Mouse (Mus musculus): ENCODE measurements around the gene Zswim4.

Zswim4 gene

DNA sequence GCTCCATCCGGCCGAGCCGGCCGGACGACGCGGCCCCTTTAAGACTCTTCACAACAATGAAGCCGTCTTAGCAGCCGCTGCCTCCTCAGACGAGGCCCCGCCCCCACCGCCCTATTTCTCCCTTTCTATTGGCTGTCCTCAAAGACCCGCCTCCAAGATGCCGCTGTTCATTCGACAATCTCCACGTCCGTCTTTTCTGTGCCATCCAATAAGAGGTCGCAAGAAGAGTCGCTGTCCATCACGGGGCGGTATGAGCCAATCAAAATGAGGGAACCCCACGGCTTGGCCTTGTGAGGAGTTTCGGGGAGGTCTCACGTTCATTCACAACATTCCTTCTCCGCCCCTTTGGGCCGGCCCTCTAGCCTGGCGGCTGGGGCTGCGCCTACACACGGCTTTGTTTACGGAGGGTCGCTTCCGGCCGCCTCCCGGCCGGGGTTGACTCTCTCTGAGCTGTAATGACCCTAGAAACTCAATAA, at the start of gene Zswim4:
Gene Zswim4 (minus strand): TSS at position 58 of the 476 bp plus-strand sequence.
- peak; percentile 97 to 100 for DNase-seq

DNA sequence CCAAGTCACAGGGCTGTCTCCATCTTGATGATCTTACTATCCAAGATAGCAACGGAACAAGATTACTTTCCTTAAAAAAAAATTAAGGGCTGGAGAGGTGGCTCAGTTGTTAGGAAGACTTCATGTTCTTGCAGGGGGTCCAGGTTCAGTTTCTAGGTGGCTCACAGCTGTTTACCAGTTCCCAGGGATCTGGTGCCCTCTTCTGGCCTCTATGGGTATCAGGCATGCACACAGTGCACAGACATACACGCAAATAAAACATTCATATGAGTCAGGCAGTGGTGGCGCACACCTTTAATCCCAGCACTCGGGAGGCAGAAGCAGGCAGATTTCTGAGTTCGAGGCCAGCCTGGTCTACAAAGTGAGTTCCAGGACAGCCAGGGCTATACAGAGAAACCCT, 48.8 kb upstream of the Zswim4 start:
- DNase-seq, result peak in 1 of 2 experiments; percentile 30

DNA sequence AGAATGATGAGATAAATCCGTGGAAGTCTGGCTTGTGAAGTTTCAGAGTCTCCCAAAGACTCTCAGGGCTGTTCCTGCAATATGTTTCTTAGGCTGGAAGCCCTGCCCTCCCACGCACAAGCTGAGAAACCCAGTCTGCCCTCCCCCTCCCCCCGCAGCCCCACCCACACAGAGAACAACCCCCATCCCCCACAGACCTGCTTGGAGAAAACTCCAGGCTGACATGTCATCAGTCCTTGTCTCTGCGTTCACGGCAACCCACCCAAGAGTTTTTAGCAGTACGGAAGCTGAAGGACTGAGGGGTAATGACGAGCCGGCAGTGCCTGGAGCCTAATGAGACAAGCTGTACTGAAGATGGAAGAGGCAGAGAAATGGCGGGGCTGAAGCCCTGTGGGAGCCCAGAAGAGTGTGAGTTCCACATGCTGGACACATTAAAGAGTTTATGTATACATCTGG, 47.8 kb upstream of the Zswim4 start:
- no peak for DNase-seq

DNA sequence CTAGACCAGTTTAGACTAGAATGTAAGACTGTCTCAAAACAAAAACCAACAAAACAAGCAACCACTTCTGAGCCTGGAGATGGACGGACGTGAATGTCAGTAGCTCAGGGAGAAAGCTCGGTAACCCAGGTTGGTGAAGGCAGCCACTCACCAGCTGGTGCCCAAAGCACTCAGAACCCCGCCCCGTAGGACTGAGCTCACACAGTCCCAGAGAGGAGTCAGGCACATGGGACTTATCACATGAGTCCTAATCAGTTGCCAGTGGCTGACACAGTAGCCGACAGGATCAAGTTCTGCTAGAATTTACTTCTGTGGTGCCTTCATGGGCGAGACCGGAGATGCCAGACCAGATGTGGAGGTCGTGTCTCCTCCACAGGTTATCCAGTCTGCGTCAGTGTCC, 43.9 kb upstream of the Zswim4 start:
- DNase-seq, result no peak

DNA sequence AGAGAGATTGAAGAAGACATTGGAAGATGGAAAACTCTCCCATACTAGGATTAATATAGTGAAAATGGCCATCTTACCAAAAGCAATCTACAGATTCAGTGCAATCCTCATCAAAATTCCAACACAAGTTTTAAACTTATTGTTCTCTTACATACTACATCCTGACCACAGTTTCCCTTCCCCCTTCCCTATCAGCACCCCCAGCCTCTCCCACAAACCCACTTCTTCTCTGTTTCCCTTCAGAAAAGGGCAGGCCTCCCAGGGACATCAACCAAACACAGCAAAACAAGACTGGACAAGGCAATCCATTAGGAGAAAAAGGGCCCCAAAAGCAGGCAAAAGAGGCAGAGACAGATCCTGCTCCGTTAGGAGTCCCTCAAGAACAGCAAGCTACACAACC, 39.6 kb upstream of the Zswim4 start:
- no peak for DNase-seq

DNA sequence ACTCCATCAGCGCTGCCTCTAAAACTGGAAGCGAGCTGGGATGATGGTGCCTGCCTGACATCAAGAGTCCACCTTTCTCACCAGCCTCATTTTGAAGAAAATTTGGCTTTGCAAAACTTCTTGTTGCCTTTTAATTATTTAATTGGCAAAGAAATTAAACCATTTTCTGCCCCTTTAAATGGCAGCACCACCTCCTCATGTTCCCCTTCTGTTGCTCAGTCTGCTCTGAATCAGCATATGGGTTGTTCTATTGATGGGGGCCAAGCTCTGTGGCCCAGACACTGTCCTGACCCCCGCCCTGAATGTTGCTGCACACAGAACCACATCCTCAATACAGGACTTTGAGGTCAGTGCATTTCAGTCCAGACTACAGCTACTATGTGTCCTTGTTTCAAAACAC, 37.1 kb upstream of the Zswim4 start:
- DNase-seq, result no peak

DNA sequence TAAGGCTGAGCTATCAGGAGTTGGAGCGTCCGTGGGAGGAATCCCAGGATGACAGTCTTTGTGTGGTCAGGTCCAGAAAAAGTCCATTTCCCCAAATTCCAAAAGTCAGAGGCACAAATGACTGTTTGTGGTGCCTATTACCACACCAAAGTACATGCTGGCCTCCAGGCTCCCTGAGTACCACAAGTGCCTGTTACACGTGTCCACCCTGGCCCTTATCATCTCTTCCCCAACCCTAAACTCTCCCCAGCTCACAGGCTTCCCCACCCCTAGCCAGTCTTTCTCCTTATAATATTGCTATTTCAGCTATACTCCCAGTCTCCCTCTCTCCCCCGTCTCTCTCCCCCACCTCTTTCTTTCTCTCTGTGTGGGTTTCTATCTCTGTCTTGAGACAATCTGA, 35.4 kb upstream of the Zswim4 start:
- DNase-seq, result no peak

DNA sequence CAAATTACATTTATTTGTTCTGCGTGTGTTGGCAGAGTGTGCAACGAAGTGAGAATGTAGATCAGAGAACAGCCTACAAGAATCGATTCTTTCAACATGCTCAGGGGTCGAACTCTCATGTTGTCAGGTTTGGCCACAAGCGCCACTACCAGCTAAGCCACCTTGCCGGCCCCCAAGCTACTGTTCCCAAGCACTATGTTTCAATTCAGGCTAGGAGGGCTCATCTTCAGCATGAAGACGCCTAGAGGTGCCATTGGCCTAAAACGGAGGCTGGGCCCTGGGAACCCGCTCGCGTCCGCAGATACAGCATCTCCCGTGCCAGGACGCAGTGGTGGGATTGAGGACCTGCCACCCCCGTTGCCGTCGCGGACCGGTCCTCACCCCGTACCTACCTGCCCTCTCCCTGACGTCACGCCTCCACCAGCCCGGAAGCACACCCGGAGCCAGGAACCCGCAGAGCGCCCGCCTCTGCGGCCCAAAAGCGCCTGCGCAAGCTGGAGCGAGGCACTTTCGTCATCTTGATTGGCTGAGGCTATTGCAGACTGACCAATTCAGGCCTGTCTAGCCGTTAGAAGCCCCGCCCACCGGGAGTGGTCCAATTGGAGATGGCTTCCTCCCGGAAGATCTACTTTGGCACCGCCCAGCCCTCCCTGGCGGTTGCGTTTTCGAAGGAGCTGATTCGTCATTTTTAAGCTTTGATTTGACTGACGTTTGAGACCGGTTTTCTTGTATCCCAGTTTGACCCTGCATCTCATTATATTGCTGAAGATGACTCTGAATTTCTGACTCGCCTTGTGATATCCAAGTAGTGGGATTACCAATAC, 33.3 kb upstream of the Zswim4 start, which contains the start of gene Ccdc130:
Gene Ccdc130 (minus strand): TSS at position 431 of the 824 bp plus-strand sequence.
- peak; percentile 100 for DNase-seq

DNA sequence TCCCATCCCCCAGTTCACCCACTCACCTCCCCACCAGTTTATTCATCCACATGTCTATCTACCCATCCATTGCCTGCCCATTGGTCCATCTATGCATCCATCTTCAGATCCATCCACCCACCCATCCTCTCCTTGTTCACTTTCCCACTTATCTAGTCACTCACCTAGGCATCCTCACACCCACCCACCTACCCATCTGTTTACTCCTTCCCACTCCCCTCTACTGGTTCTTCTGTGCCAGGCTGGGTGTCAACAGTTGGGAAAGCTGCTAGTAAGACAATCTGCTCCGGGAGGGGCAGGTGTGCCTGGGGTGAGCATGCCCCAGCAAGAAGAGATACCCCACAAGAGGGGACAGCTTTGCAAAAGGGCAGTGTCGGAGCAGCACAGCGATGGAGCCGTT, 24.2 kb upstream of the Zswim4 start:
- DNase-seq, result no peak

DNA sequence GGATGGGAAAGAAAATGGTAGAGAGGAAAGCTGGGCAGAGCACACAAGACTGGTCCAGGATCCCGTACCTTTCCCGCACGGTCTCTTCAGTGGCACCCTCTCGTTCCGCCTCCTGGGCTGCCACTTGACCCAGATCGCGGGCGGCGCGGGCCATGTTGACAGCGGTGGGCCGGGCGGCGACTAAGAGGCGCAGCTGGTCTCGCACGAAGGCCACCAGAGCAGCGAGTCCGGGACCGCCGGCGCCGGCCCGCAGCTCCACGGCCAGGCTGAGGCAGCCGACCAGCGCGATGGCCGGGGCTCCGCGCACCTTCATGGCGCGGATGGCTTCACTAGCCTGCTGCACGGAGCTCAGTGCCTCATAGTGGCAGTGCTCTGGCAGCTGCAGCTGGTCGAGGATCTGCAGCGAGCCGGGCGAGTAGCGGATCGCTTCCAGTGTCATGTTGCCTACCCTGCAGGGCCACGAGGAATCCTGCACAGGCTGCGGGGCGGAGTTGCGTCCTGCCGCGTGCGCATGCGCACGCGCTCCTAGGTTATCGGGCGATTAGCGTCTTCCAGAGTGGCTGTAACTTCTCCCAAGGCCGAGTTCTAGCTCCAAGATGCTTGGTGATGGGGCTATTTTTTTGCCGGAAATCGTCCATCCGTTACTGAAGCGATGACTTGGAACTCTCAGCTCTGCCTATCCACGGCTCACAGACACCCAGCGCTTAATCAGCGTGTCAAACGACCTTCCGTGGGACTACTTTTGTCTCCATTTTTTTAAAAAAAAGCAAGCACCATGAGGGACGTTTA, 20.2 kb upstream of the Zswim4 start, which contains the start of gene Mri1:
Gene Mri1 (minus strand): TSS at position 505 of the 789 bp plus-strand sequence.
- peak; percentile 81 to 85 for DNase-seq

DNA sequence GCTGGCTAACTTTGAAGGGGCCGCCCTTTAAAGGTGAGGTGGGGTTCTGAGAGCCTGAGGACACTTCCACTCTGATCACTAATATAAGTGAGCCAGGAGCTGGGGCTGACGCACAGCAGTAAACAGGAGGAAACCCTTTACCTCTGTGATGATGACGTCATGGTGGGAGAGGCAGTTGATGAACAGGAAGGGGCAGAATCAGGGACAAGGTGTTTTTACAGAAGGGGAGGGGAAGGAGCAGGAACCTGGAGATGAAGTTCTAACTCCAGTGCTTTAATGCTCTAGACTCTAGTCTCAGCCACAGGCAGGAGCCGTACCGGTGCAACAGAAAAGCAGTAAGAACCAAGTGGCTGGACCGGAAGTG, 19.6 kb upstream of the Zswim4 start:
- DNase-seq, result no peak

DNA sequence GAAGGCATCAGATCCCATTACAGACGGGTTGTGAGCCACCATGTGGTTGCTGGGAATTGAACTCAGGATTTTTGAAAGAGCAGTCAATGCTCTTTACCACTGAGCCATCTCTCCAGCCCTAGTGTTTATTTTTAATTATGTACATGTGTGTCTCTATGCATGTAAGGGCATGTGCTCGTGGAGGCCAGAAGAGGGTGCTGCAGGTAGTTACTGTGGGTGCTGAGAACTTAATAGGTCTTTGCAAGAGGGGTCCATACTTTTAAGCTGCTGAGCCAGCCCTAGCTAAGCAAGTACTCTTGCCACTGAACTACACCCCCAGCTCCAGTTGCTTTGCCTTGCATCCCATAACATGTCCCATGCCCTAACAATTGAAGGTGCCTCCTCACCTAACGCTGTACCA, 19.0 kb upstream of the Zswim4 start:
- DNase-seq, result no peak

DNA sequence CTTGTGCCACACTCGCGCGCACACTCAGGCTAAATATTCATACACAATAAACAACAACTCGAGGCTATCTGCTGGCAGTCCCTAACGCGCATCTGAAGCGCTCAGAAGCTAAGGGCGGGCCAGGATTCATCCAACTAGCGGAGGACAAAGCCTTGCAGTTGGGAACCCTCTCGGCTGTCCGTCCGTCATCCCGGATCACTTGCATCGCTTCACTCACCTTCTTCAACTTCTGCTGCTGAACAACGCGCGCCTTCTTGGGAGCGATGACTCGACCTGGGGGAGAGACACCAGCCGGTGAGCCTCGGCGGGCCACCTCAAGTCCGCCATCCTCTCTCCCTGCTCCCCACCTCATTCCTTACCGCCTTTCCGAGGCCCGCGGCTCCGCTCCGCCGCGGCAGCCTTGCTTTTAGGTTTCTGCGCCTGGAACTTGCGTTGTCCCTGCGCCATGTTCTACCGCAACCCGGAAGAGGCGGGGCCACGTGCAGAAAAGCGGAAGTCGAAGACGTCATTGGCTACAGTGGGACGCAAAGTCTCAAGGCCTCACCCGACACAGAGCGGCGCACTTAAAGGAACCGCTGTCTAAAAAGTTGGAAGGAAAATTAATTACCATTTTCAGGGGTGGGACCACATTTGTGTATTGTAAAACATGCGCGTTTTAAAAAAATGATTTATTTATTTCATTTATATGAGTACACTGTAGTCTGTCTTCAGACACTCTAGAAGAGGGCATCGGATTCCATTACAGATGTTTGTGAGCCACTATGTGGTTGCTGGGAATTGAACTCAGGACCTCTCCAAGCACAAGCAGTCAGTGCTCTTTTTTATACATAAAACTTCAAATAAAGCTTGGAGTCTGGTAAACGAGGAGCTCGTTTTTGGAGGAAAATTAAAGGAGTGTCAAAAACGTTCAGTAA, 12.7 kb upstream of the Zswim4 start, which contains the start of gene D8Ertd738e:
Gene D8Ertd738e (minus strand): TSS at position 463 of the 914 bp plus-strand sequence.
- peak; percentile 83 to 84 for DNase-seq

DNA sequence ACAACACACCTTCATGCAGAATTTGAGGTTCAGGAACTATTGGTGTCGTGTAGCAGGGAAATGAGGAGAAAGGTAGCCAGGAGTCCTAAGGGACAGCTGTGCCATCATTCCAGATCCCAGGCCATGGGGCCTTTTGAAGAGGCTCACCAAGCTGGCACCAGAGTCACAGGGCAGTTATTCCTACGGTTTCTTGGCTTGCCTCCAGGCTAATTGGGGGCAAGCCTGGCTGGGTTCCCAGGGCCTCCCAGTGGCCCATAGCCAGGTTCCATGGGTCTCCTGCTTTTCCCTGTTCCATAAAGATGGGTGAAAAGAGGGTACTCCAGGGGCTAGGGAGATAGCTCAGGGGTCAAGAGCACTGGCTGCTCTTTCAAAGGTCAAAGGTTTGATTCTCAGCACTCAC, 5.0 kb upstream of the Zswim4 start:
- no peak for DNase-seq

DNA sequence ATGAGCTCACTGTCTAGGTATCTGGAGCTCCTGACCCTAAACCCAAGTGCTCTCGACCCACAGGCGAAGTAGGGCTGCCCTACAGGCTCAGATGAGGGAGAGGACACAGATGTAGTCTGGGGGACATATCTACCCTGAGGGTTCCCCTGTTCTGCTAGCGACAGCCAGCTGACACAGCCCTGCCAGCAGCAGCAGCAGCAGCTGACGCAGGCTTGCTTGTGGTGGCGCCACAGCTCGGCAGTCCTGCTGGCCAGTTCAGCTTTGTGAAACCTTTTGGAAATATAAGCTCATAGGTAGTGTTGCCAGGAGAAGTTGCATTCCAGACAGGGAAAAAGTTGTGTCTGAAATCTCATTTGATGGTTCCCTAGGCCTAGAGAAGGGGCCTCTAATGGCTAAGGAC, 4.3 kb upstream of the Zswim4 start:
- no peak for DNase-seq

DNA sequence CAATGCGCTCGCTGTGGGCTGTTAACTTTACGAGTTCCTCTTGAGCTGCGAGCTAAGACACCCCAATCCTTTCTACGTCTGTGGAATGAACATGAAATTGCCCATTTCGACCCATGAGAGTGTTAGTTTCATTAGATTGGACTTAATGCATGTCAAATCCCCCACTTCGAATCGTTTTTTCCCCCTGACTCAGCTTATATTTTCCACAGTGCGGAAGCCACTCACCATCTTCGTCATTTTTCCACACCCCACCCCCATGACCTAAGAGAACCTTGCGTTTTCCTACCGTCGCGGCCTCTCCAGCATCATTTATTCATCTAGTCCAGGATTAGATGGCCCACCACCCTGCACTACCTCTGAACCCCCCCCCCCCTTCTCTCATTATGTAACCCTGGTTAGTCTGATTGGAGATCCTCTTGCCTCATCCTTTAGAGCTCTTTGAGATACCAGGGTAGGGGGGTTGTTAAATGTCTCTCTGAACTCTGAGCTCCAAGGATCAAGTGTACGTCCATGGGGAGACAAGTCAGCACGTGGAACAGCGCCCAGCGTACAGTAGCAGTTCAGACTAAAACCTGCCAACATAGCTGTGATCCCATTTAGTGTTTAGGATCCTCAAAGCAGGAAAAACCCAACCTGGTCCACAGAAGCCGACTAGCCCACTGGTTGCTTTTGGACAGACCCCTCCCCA, 831 bp upstream of the Zswim4 start:
- DNase-seq, result no peak

DNA sequence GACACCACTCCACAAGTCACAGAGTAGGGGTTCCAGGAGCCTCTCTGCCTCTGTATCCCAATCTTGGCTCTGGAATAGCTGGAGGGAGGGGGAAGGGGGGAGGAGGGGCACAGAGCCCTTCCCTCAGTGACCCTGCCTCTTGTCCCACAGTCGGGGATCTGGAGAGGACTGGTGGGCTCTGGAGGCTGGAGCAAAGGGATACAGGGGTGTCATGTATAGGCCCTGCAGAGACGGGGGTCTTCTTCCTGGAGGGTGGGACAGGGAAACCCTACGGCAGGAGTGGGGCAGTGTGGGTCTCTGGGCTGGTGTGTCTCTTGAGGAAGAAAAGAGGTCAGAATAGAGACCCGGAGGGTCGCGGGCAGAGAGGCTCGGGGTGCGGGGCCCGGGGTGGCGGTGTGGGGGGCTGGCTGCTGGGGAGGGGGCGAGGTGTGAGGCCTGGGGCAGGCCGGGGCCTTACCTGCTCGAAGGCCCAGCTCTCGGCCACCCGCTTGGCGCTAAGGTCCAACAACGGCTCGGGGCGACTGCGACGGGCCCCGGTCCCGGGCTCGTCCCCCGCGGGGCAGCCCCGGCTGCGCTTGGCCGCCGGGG, 351 bp downstream of the Zswim4 start:
- peak in 1 of 2 experiments; percentile 23 for DNase-seq

DNA sequence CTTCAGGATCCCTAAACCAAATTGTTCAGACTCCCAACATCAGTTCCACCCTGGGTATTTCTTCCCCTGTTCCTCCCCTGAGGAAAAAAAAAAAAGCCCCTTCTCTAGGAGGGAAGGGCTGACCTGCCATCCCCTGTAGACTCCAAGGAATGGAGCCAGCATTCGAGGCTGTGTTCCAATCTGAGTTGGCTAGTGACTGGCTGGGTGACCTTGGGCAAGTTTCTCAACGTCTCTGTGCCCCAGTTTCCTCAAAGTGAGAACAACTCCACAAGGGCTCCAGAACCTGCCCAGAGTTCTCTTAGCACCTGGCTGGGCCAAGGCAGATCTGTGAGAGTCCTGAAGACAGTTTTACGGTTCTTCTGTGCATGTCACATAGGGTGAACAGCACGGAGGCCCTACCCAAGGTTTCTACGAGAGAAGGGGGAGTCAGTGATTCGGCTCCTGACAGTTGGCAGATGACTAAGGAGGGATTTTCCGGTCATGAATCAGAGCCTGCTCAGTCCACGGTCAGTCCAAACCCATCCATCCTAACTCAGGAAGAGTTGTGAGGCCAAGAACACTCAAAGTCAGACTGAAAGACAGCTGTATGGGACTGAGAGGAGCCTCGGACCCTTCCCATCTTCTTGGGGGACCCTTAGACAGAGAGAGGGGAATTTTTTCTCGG, 977 bp downstream of the Zswim4 start:
- peak in 1 of 2 experiments; percentile 23 for DNase-seq

DNA sequence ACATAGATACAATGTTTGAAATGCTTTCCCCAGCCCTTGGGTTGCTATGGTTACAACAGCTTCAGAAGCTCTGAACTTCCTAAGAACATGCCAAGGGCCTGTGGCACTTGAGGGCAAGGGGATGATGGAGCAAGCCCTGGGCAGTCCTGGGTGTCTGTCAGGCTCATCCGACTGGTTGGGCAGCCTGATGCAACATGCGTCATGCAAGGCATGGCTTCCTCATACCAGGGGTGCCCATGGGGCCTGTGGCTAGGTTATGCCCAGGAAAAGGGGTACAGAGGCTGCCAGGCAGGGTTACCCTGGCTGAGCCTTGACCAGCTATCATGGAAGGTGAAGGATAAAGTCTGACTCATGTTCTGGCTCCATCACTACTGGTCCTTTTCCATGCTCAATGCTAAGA, 3.8 kb downstream of the Zswim4 start:
- no peak for DNase-seq

DNA sequence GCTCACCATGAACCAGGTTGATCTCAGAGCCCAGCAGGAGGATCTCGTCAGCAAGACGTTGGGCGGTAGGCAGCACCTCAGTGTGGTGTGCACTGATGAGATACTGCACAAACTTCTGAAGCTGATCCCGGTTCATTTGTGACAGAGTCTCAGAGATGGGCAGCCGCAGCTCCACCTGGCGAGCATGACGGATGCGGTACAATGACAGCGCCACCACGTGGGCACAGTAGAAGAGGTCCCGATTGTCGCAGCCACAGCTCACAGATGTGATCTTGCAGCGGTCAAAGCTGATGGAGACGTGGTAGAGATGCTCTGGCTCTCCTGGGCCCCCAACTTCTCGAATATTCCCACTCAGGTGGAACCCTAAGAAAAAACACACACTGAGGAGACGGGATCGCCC, 6.1 kb downstream of the Zswim4 start:
- no peak for DNase-seq
